ENCODE assay signal across 23 mouse cellular contexts in the genomic region with DNA sequence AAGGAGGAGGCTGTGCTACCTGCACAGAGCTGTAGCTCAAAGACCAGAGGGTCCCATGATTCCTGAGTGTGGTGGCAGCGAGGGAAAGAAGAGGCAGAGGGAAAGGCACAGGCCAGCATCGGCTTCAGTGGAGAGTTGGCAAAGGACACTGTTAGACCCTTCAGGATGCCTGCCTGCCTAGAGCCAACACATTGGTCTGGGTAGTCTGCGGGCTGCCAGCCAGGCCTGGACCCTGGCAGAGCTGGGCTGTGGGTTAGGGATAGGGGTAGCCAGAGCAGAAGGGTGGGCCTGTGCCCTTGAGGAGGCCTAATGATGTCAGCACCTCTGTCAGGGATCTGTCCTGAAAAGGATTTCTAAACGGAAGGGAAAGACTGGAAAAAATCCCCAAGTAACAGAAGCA. TPM values are rescaled to one million over a fixed set of nuclear protein-coding genes. Genes with fewer than 3 reads are reported as not detected.
A peak's percentile ranks its signal among the peaks of the same experiment; 100 is the strongest.
DNase-seq lines count a peak whose midpoint lies in the region; ATAC-seq and TF ChIP-seq lines count a peak whose summit lies in the region.
"Had no signal": no experiment of that assay in that cellular context is flagged by ENCODE, and none has a peak within 500 bp of the region (broad histone marks: within the 10 kb centered on the region; RNA-seq: fewer than 3 reads in every experiment).

No protein-coding gene starts in this region.

- H3K27me3 ChIP-seq in forebrain, embryonic 10.5 days (ENCODE audit: poor library complexity, severe bottlenecking) = peaks cover 80% of the 10 kb centered on the region
- H3K27me3 ChIP-seq in forebrain, embryonic 11.5 days (ENCODE audit: control insufficient read depth, insufficient read depth, low read length) = peaks cover 2% of the 10 kb centered on the region; the same call in 1 of the 2 replicates
- H3K27me3 ChIP-seq in hindbrain, postnatal 0 days (ENCODE audit: insufficient read depth, low read length) = no peaks in the 10 kb centered on the region
- 0 out of 2 replicates have a peak, but pooled peaks cover 2% of the 10 kb centered on the region for H3K27me3 ChIP-seq in hindbrain, embryonic 11.5 days (ENCODE audit: control insufficient read depth, insufficient read depth, low read length)
- H3K27me3 ChIP-seq in midbrain, embryonic 13.5 days = peaks cover 29% of the 10 kb centered on the region
- H3K27me3 ChIP-seq in midbrain, embryonic 14.5 days (ENCODE audit: control insufficient read depth, insufficient read depth, low read length) = 0 out of 2 replicates have a peak, but pooled peaks cover 3% of the 10 kb centered on the region
- H3K27me3 ChIP-seq: Patski had no signal

- H3K4me2 ChIP-seq in forebrain, embryonic 11.5 days (ENCODE audit: low read depth, low read length, severe bottlenecking) = no peak overlapping the region
- H3K4me2 ChIP-seq in hindbrain, postnatal 0 days (ENCODE audit: low read depth, low read length) = no peak overlapping the region
- no peak overlapping the region for H3K4me2 ChIP-seq in hindbrain, embryonic 11.5 days (replicated peaks; ENCODE audit: low read depth, low read length)
- H3K4me2 ChIP-seq in midbrain, embryonic 13.5 days (replicated peaks) = no peak overlapping the region
- H3K4me2 ChIP-seq in midbrain, embryonic 14.5 days (ENCODE audit: low read length) = no peak overlapping the region
- H3K4me2 ChIP-seq: heart, embryonic 11.5 days had no signal

- no peak for TF ChIP-seq CTCF in hindbrain, postnatal 0 days (IDR thresholded peaks at IDR 0.05; ENCODE audit: low read depth)

- DNase-seq in forebrain, embryonic 10.5 days (ENCODE audit: extremely low spot score, low spot score) = no peak
- DNase-seq in forebrain, embryonic 11.5 days (ENCODE audit: low spot score) = no peak
- no peak for DNase-seq in hindbrain, postnatal 0 days (ENCODE audit: low spot score)
- no peak for DNase-seq in hindbrain, embryonic 11.5 days (ENCODE audit: low spot score)
- no peak for DNase-seq in midbrain, embryonic 14.5 days
- DNase-seq in layer of hippocampus, adult 9-11 months = no peak
- DNase-seq: adrenal gland, postnatal 14 days; cerebellum, adult 18-20 months; cerebellum, postnatal 25 days; gastrocnemius, postnatal 14 days; heart, adult 2 months; heart, postnatal 14 days had no signal

- peaks cover 26% of the 10 kb centered on the region for H3K4me1 ChIP-seq in forebrain, embryonic 10.5 days
- peaks cover 10% of the 10 kb centered on the region; the same call in 1 of the 2 replicates for H3K4me1 ChIP-seq in forebrain, embryonic 11.5 days (replicated peaks; ENCODE audit: control insufficient read depth, insufficient read depth, low read length)
- H3K4me1 ChIP-seq in hindbrain, postnatal 0 days (ENCODE audit: insufficient read depth, low read length) = peaks cover 7% of the 10 kb centered on the region
- H3K4me1 ChIP-seq in hindbrain, embryonic 11.5 days (replicated peaks; ENCODE audit: control insufficient read depth, insufficient read depth, low read length) = peaks cover 5% of the 10 kb centered on the region; the same call in 1 of the 2 replicates
- peaks cover 12% of the 10 kb centered on the region for H3K4me1 ChIP-seq in midbrain, embryonic 13.5 days (replicated peaks)
- peaks cover 13% of the 10 kb centered on the region; the same call in 1 of the 2 replicates for H3K4me1 ChIP-seq in midbrain, embryonic 14.5 days (ENCODE audit: control insufficient read depth, insufficient read depth, low read length)

- peak overlapping the region; percentile 63 for H3K27ac ChIP-seq in forebrain, embryonic 10.5 days
- H3K27ac ChIP-seq in forebrain, embryonic 11.5 days (ENCODE audit: low read depth, low read length) = no peak overlapping the region
- peak overlapping the region; percentile 29; the same call in 1 of the 2 replicates for H3K27ac ChIP-seq in hindbrain, postnatal 0 days
- no peak overlapping the region for H3K27ac ChIP-seq in hindbrain, embryonic 11.5 days (ENCODE audit: low read depth, low read length)
- H3K27ac ChIP-seq in midbrain, embryonic 13.5 days = no peak overlapping the region
- H3K27ac ChIP-seq in midbrain, embryonic 14.5 days (replicated peaks; ENCODE audit: low read depth, low read length) = no peak overlapping the region
- H3K27ac ChIP-seq: heart, adult 2 months; heart, embryonic 15.5 days had no signal

- H3K9ac ChIP-seq in forebrain, embryonic 11.5 days (ENCODE audit: low read length) = no peak overlapping the region
- H3K9ac ChIP-seq in hindbrain, postnatal 0 days (replicated peaks; ENCODE audit: low read length) = no peak overlapping the region
- no peak overlapping the region for H3K9ac ChIP-seq in hindbrain, embryonic 11.5 days (ENCODE audit: low read depth, low read length)
- H3K9ac ChIP-seq in midbrain, embryonic 13.5 days (replicated peaks) = no peak overlapping the region
- H3K9ac ChIP-seq in midbrain, embryonic 14.5 days (replicated peaks; ENCODE audit: low read length) = no peak overlapping the region
- H3K9ac ChIP-seq: heart, embryonic 15.5 days had no signal

- WGBS in forebrain, embryonic 10.5 days = 74% methylated on average over 4 of the region's 4 CpGs
- 78% methylated on average over 4 of the region's 4 CpGs for WGBS in forebrain, embryonic 11.5 days
- WGBS in hindbrain, postnatal 0 days = 56% methylated on average over 4 of the region's 4 CpGs
- WGBS in hindbrain, embryonic 11.5 days = 80% methylated on average over 4 of the region's 4 CpGs
- 72% methylated on average over 4 of the region's 4 CpGs for WGBS in midbrain, embryonic 13.5 days
- 75% methylated on average over 4 of the region's 4 CpGs for WGBS in midbrain, embryonic 14.5 days

- no peak overlapping the region for H3K4me3 ChIP-seq in forebrain, embryonic 10.5 days
- no peak overlapping the region for H3K4me3 ChIP-seq in forebrain, embryonic 11.5 days (ENCODE audit: low read depth, low read length)
- no peak overlapping the region for H3K4me3 ChIP-seq in hindbrain, postnatal 0 days (ENCODE audit: low read length)
- H3K4me3 ChIP-seq in hindbrain, embryonic 11.5 days (ENCODE audit: low read depth, low read length) = no peak overlapping the region
- H3K4me3 ChIP-seq in midbrain, embryonic 13.5 days (replicated peaks) = no peak overlapping the region
- H3K4me3 ChIP-seq in midbrain, embryonic 14.5 days (replicated peaks; ENCODE audit: low read depth, low read length) = no peak overlapping the region
- H3K4me3 ChIP-seq: heart, adult 2 months; heart, embryonic 15.5 days had no signal

- no peaks in the 10 kb centered on the region for H3K36me3 ChIP-seq in forebrain, embryonic 10.5 days (replicated peaks)
- no peaks in the 10 kb centered on the region for H3K36me3 ChIP-seq in forebrain, embryonic 11.5 days (ENCODE audit: control insufficient read depth, insufficient read depth, low read length)
- no peaks in the 10 kb centered on the region for H3K36me3 ChIP-seq in hindbrain, postnatal 0 days (ENCODE audit: insufficient read depth, low read length)
- no peaks in the 10 kb centered on the region for H3K36me3 ChIP-seq in hindbrain, embryonic 11.5 days (ENCODE audit: control insufficient read depth, insufficient read depth, low read length)
- no peaks in the 10 kb centered on the region for H3K36me3 ChIP-seq in midbrain, embryonic 13.5 days
- H3K36me3 ChIP-seq in midbrain, embryonic 14.5 days (ENCODE audit: control insufficient read depth, insufficient read depth, low read length) = no peaks in the 10 kb centered on the region
- H3K36me3 ChIP-seq: heart, embryonic 15.5 days had no signal

- H3K9me3 ChIP-seq in forebrain, embryonic 10.5 days = no peaks in the 10 kb centered on the region
- H3K9me3 ChIP-seq in forebrain, embryonic 11.5 days (ENCODE audit: control insufficient read depth, low read length) = no peaks in the 10 kb centered on the region
- no peaks in the 10 kb centered on the region for H3K9me3 ChIP-seq in hindbrain, postnatal 0 days (ENCODE audit: low read length)
- H3K9me3 ChIP-seq in hindbrain, embryonic 11.5 days (ENCODE audit: control insufficient read depth, low read length) = no peaks in the 10 kb centered on the region
- no peaks in the 10 kb centered on the region for H3K9me3 ChIP-seq in midbrain, embryonic 13.5 days
- no peaks in the 10 kb centered on the region for H3K9me3 ChIP-seq in midbrain, embryonic 14.5 days (ENCODE audit: control insufficient read depth, low read length)
- H3K9me3 ChIP-seq: heart, embryonic 15.5 days had no signal

- no peak for ATAC-seq in forebrain, embryonic 11.5 days (replicated peaks; ENCODE audit: low FRiP score)
- ATAC-seq in hindbrain, postnatal 0 days = 0 out of 2 replicates have a peak, but pooled peaks have one; percentile 8
- no peak; the same call in 1 of the 2 replicates for ATAC-seq in hindbrain, embryonic 11.5 days (ENCODE audit: low FRiP score)
- ATAC-seq in midbrain, embryonic 13.5 days = 0 out of 2 replicates have a peak, but pooled peaks have one; percentile 18
- no peak for ATAC-seq in midbrain, embryonic 14.5 days (ENCODE audit: low FRiP score, low TSS enrichment)
- ATAC-seq: activated CD4-positive, CD25-positive, alpha-beta regulatory T cell, adult 4 months; Patski had no signal

RNA-seq across cellular contexts. Expression of a gene that starts 11.7 kb away (rescaled TPM):
- 613 and 629 TPM in 2 replicates for polyA plus RNA-seq in forebrain, embryonic 10.5 days (2016; fragmentation: Nextera tagmentation; extraction: Ambion mirVana)
- 577 and 597 TPM in 2 replicates for polyA plus RNA-seq in forebrain, embryonic 11.5 days (2014; fragmentation: Nextera tagmentation; extraction: Ambion mirVana)
- 352 and 363 TPM in 2 replicates for total RNA-seq in hindbrain, postnatal 0 days (2014; rRNA removed)
- polyA plus RNA-seq in hindbrain, postnatal 0 days (2015; fragmentation: Nextera tagmentation; extraction: Ambion mirVana) = 609 and 632 TPM in 2 replicates
- 610 and 623 TPM in 2 replicates for polyA plus RNA-seq in hindbrain, embryonic 11.5 days (2014; fragmentation: Nextera tagmentation; extraction: Ambion mirVana)
- polyA plus RNA-seq in midbrain, embryonic 13.5 days (2015; fragmentation: Nextera tagmentation; extraction: Ambion mirVana) = 602 and 607 TPM in 2 replicates
- polyA plus RNA-seq in midbrain, embryonic 14.5 days (2014; fragmentation: Nextera tagmentation; extraction: Ambion mirVana) = 594 and 613 TPM in 2 replicates

RNA-seq across cellular contexts. Expression of a gene that starts 31.7 kb away (rescaled TPM):
- 44.8 and 46.8 TPM in 2 replicates for polyA plus RNA-seq in forebrain, embryonic 10.5 days (2016; fragmentation: Nextera tagmentation; extraction: Ambion mirVana)
- 36.6 and 41.0 TPM in 2 replicates for polyA plus RNA-seq in forebrain, embryonic 11.5 days (2014; fragmentation: Nextera tagmentation; extraction: Ambion mirVana)
- 4.3 and 4.7 TPM in 2 replicates for total RNA-seq in hindbrain, postnatal 0 days (2014; rRNA removed)
- 24.8 and 29.2 TPM in 2 replicates for polyA plus RNA-seq in hindbrain, postnatal 0 days (2015; fragmentation: Nextera tagmentation; extraction: Ambion mirVana)
- 33.4 and 40.9 TPM in 2 replicates for polyA plus RNA-seq in hindbrain, embryonic 11.5 days (2014; fragmentation: Nextera tagmentation; extraction: Ambion mirVana)
- 32.5 and 32.6 TPM in 2 replicates for polyA plus RNA-seq in midbrain, embryonic 13.5 days (2015; fragmentation: Nextera tagmentation; extraction: Ambion mirVana)
- 23.7 and 26.7 TPM in 2 replicates for polyA plus RNA-seq in midbrain, embryonic 14.5 days (2014; fragmentation: Nextera tagmentation; extraction: Ambion mirVana)

RNA-seq across cellular contexts. Expression of a gene that starts 37.5 kb away (rescaled TPM):
- polyA plus RNA-seq in forebrain, embryonic 10.5 days (2016; fragmentation: Nextera tagmentation; extraction: Ambion mirVana) = 123 and 130 TPM in 2 replicates
- 94.3 and 103 TPM in 2 replicates for polyA plus RNA-seq in forebrain, embryonic 11.5 days (2014; fragmentation: Nextera tagmentation; extraction: Ambion mirVana)
- 88.3 and 90.6 TPM in 2 replicates for total RNA-seq in hindbrain, postnatal 0 days (2014; rRNA removed)
- 119 and 123 TPM in 2 replicates for polyA plus RNA-seq in hindbrain, postnatal 0 days (2015; fragmentation: Nextera tagmentation; extraction: Ambion mirVana)
- 87.4 and 96.7 TPM in 2 replicates for polyA plus RNA-seq in hindbrain, embryonic 11.5 days (2014; fragmentation: Nextera tagmentation; extraction: Ambion mirVana)
- 95.9 and 96.5 TPM in 2 replicates for polyA plus RNA-seq in midbrain, embryonic 13.5 days (2015; fragmentation: Nextera tagmentation; extraction: Ambion mirVana)
- 87.7 and 108 TPM in 2 replicates for polyA plus RNA-seq in midbrain, embryonic 14.5 days (2014; fragmentation: Nextera tagmentation; extraction: Ambion mirVana)

RNA-seq across cellular contexts. Expression of a gene that starts 47.8 kb away (rescaled TPM):
- 129 and 135 TPM in 2 replicates for polyA plus RNA-seq in forebrain, embryonic 10.5 days (2016; fragmentation: Nextera tagmentation; extraction: Ambion mirVana)
- polyA plus RNA-seq in forebrain, embryonic 11.5 days (2014; fragmentation: Nextera tagmentation; extraction: Ambion mirVana) = 90.3 and 95.7 TPM in 2 replicates
- total RNA-seq in hindbrain, postnatal 0 days (2014; rRNA removed) = 124 TPM in 2 replicates
- polyA plus RNA-seq in hindbrain, postnatal 0 days (2015; fragmentation: Nextera tagmentation; extraction: Ambion mirVana) = 258 and 271 TPM in 2 replicates
- 105 and 107 TPM in 2 replicates for polyA plus RNA-seq in hindbrain, embryonic 11.5 days (2014; fragmentation: Nextera tagmentation; extraction: Ambion mirVana)
- 155 and 159 TPM in 2 replicates for polyA plus RNA-seq in midbrain, embryonic 13.5 days (2015; fragmentation: Nextera tagmentation; extraction: Ambion mirVana)
- polyA plus RNA-seq in midbrain, embryonic 14.5 days (2014; fragmentation: Nextera tagmentation; extraction: Ambion mirVana) = 205 and 261 TPM in 2 replicates

RNA-seq across cellular contexts. Expression of a gene that starts 50.8 kb away (rescaled TPM):
- 8.4 and 11.8 TPM in 2 replicates for polyA plus RNA-seq in forebrain, embryonic 10.5 days (2016; fragmentation: Nextera tagmentation; extraction: Ambion mirVana)
- 4.9 and 5.9 TPM in 2 replicates for polyA plus RNA-seq in forebrain, embryonic 11.5 days (2014; fragmentation: Nextera tagmentation; extraction: Ambion mirVana)
- total RNA-seq in hindbrain, postnatal 0 days (2014; rRNA removed) = 0.61 and 0.68 TPM in 2 replicates
- 0.31 and 0.44 TPM in 2 replicates for polyA plus RNA-seq in hindbrain, postnatal 0 days (2015; fragmentation: Nextera tagmentation; extraction: Ambion mirVana)
- 3.9 and 4.0 TPM in 2 replicates for polyA plus RNA-seq in hindbrain, embryonic 11.5 days (2014; fragmentation: Nextera tagmentation; extraction: Ambion mirVana)
- polyA plus RNA-seq in midbrain, embryonic 13.5 days (2015; fragmentation: Nextera tagmentation; extraction: Ambion mirVana) = 0.68 and 3.0 TPM in 2 replicates
- polyA plus RNA-seq in midbrain, embryonic 14.5 days (2014; fragmentation: Nextera tagmentation; extraction: Ambion mirVana) = 0.43 and 0.46 TPM in 2 replicates
- total RNA-seq: adrenal gland, adult 18-20 months; adrenal gland, postnatal 14 days; CH12.LX; gastrocnemius, adult 18-20 months; gastrocnemius, postnatal 14 days; heart, adult 2 months; heart, postnatal 14 days; hematopoietic stem cell, adult 5-6 weeks had no signal
- polyA plus RNA-seq: cortical plate, adult 2 months; heart, adult 2 months; heart, embryonic 11.5 days; heart, embryonic 15.5 days; intestine, embryonic 16.5 days; Patski had no signal

Comparison
In these comparisons a context has a peak if more than half of its experiments do, and no peak if none do; other contexts are left out.
1. H3K27ac ChIP-seq: peak in forebrain, embryonic 10.5 days (single experiment) and hindbrain, postnatal 0 days (single experiment); none in forebrain, embryonic 11.5 days (single experiment), hindbrain, embryonic 11.5 days (single experiment), midbrain, embryonic 13.5 days (single experiment) and midbrain, embryonic 14.5 days (single experiment).
2. ATAC-seq: peak in hindbrain, postnatal 0 days (single experiment) and midbrain, embryonic 13.5 days (single experiment); none in forebrain, embryonic 11.5 days (single experiment), hindbrain, embryonic 11.5 days (single experiment) and midbrain, embryonic 14.5 days (single experiment).